Comparison of ENCODE assay signal across 11 mouse cellular contexts in the genomic region with DNA sequence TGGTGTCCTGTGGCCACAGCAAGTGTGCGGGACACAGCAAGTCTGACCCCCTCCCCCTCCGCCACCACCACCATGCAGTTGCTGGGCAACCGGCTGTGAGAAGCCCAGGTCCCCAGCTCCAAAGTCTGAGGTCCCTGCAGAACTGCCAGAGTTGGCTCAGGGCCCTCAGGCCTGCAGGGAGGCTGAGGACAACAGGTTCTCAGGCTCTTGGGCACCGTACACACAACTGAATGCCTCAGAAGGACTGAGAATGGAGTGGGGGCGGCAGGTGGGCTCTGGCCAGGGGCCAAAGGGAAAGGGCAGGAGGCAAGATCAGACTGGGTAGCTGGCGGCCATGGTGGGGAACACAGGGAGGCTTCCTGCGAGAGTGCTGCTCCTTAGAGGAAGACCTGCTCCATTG. TPM values are rescaled to one million over a fixed set of nuclear protein-coding genes. Genes with fewer than 3 reads are reported as not detected.
DNase-seq lines count a peak whose midpoint lies in the region; ATAC-seq lines count a peak whose summit lies in the region.
"Had no signal": no experiment of that assay in that cellular context is flagged by ENCODE, and none has a peak within 500 bp of the region (broad histone marks: within the 10 kb centered on the region; RNA-seq: fewer than 3 reads in every experiment).

No protein-coding gene starts in this region.

- DNase-seq in cerebellum, postnatal 25 days = peak; percentile 13 to 29
- DNase-seq in cerebellum, adult 9-10 months = no peak
- peak; percentile 14 for DNase-seq in right cerebral cortex, postnatal 4 days
- DNase-seq in right cerebral cortex, postnatal 25 days = no peak
- DNase-seq in midbrain, embryonic 14.5 days = peak; percentile 25
- DNase-seq in ovary, postnatal 36 days (ENCODE audit: low spot score) = no peak

- 82% methylated on average over 7 of the region's 7 CpGs for WGBS in intestine, embryonic 16.5 days
- WGBS in intestine, embryonic 15.5 days = 85% methylated on average over 7 of the region's 7 CpGs
- WGBS in midbrain, embryonic 14.5 days = 73% methylated on average over 7 of the region's 7 CpGs

- no peak overlapping the region for H3K4me2 ChIP-seq in intestine, embryonic 16.5 days (ENCODE audit: low read depth, low read length)
- H3K4me2 ChIP-seq in intestine, embryonic 15.5 days (replicated peaks) = no peak overlapping the region
- no peak overlapping the region for H3K4me2 ChIP-seq in midbrain, embryonic 14.5 days (ENCODE audit: low read length)
- H3K4me2 ChIP-seq: lung, embryonic 15.5 days; stomach, embryonic 15.5 days had no signal

- no peak overlapping the region for H3K9ac ChIP-seq in intestine, embryonic 16.5 days (ENCODE audit: low read depth, low read length)
- no peak overlapping the region for H3K9ac ChIP-seq in intestine, embryonic 15.5 days
- H3K9ac ChIP-seq in midbrain, embryonic 14.5 days (replicated peaks; ENCODE audit: low read length) = no peak overlapping the region
- H3K9ac ChIP-seq: lung, embryonic 15.5 days; stomach, embryonic 15.5 days had no signal

- no peaks in the 10 kb centered on the region for H3K9me3 ChIP-seq in intestine, embryonic 16.5 days (ENCODE audit: control insufficient read depth, low read length)
- H3K9me3 ChIP-seq in intestine, embryonic 15.5 days = no peaks in the 10 kb centered on the region
- H3K9me3 ChIP-seq in midbrain, embryonic 14.5 days (ENCODE audit: control insufficient read depth, low read length) = no peaks in the 10 kb centered on the region
- H3K9me3 ChIP-seq: lung, embryonic 15.5 days; stomach, embryonic 15.5 days had no signal

- no peak overlapping the region for H3K4me3 ChIP-seq in intestine, embryonic 16.5 days (ENCODE audit: low read length)
- H3K4me3 ChIP-seq in intestine, embryonic 15.5 days (replicated peaks) = no peak overlapping the region
- no peak overlapping the region for H3K4me3 ChIP-seq in midbrain, embryonic 14.5 days (replicated peaks; ENCODE audit: low read depth, low read length)
- H3K4me3 ChIP-seq: lung, embryonic 15.5 days; stomach, embryonic 15.5 days had no signal

- ATAC-seq in intestine, embryonic 16.5 days = peak; percentile 31; the same call in 1 of the 2 replicates
- no peak for ATAC-seq in intestine, embryonic 15.5 days
- ATAC-seq in midbrain, embryonic 14.5 days (ENCODE audit: low FRiP score, low TSS enrichment) = no peak
- ATAC-seq: Patski had no signal

- H3K36me3 ChIP-seq in intestine, embryonic 16.5 days (ENCODE audit: control insufficient read depth, insufficient read depth, low read length) = no peaks in the 10 kb centered on the region
- no peaks in the 10 kb centered on the region for H3K36me3 ChIP-seq in intestine, embryonic 15.5 days
- no peaks in the 10 kb centered on the region for H3K36me3 ChIP-seq in midbrain, embryonic 14.5 days (ENCODE audit: control insufficient read depth, insufficient read depth, low read length)
- H3K36me3 ChIP-seq: lung, embryonic 15.5 days; stomach, embryonic 15.5 days had no signal

- H3K27me3 ChIP-seq in intestine, embryonic 16.5 days (replicated peaks; ENCODE audit: control insufficient read depth, insufficient read depth, low read length) = no peaks in the 10 kb centered on the region
- no peaks in the 10 kb centered on the region for H3K27me3 ChIP-seq in intestine, embryonic 15.5 days (replicated peaks)
- H3K27me3 ChIP-seq in midbrain, embryonic 14.5 days (ENCODE audit: control insufficient read depth, insufficient read depth, low read length) = no peaks in the 10 kb centered on the region
- H3K27me3 ChIP-seq: lung, embryonic 15.5 days; Patski; stomach, embryonic 15.5 days had no signal

- no peaks in the 10 kb centered on the region for H3K4me1 ChIP-seq in intestine, embryonic 16.5 days (ENCODE audit: control insufficient read depth, insufficient read depth, low read length)
- 0 out of 2 replicates have a peak, but pooled peaks cover 2% of the 10 kb centered on the region for H3K4me1 ChIP-seq in intestine, embryonic 15.5 days (replicated peaks)
- no peaks in the 10 kb centered on the region for H3K4me1 ChIP-seq in midbrain, embryonic 14.5 days (ENCODE audit: control insufficient read depth, insufficient read depth, low read length)
- H3K4me1 ChIP-seq: lung, embryonic 15.5 days; stomach, embryonic 15.5 days had no signal

- H3K27ac ChIP-seq in intestine, embryonic 16.5 days (ENCODE audit: low read length) = no peak overlapping the region
- H3K27ac ChIP-seq in intestine, embryonic 15.5 days = no peak overlapping the region
- no peak overlapping the region for H3K27ac ChIP-seq in midbrain, embryonic 14.5 days (replicated peaks; ENCODE audit: low read depth, low read length)
- H3K27ac ChIP-seq: lung, embryonic 15.5 days; stomach, embryonic 15.5 days had no signal

RNA-seq across cellular contexts. Expression of a gene that starts 20.0 kb away (rescaled TPM):
- polyA plus RNA-seq in intestine, embryonic 16.5 days (2015; fragmentation: Nextera tagmentation; extraction: Ambion mirVana) = 4.6 and 5.4 TPM in 2 replicates
- polyA plus RNA-seq in intestine, embryonic 15.5 days (2015; fragmentation: Nextera tagmentation; extraction: Ambion mirVana) = 5.7 and 6.7 TPM in 2 replicates
- 2.8 and 4.8 TPM in 2 replicates for polyA plus RNA-seq in midbrain, embryonic 14.5 days (2014; fragmentation: Nextera tagmentation; extraction: Ambion mirVana)

RNA-seq across cellular contexts. Expression of a gene that starts 20.3 kb away (rescaled TPM):
- 38.9 and 44.0 TPM in 2 replicates for polyA plus RNA-seq in intestine, embryonic 16.5 days (2015; fragmentation: Nextera tagmentation; extraction: Ambion mirVana)
- polyA plus RNA-seq in intestine, embryonic 15.5 days (2015; fragmentation: Nextera tagmentation; extraction: Ambion mirVana) = 56.0 and 56.3 TPM in 2 replicates
- polyA plus RNA-seq in midbrain, embryonic 14.5 days (2014; fragmentation: Nextera tagmentation; extraction: Ambion mirVana) = 111 and 113 TPM in 2 replicates

Comparison
In these comparisons a context has a peak if more than half of its experiments do, and no peak if none do; other contexts are left out.
1. DNase-seq: peak in cerebellum, postnatal 25 days (2 of 2), right cerebral cortex, postnatal 4 days (single experiment) and midbrain, embryonic 14.5 days (single experiment); none in cerebellum, adult 9-10 months (single experiment), right cerebral cortex, postnatal 25 days (single experiment) and ovary, postnatal 36 days (single experiment).